Mouse (Mus musculus) 416B (cell line): ENCODE measurements around the gene Gbgt1.
"Not testable (repeated sequence)": the region's sequence is repeated elsewhere in the genome, so short reads cannot be mapped to it uniquely, and the experiment has no call there.

Experiments
- DNase-seq: peaks from one replicate; pipeline ENCODE4 v3.0.0; 2011; ENCODE audit warnings: low read depth

The Gbgt1 gene

DNA sequence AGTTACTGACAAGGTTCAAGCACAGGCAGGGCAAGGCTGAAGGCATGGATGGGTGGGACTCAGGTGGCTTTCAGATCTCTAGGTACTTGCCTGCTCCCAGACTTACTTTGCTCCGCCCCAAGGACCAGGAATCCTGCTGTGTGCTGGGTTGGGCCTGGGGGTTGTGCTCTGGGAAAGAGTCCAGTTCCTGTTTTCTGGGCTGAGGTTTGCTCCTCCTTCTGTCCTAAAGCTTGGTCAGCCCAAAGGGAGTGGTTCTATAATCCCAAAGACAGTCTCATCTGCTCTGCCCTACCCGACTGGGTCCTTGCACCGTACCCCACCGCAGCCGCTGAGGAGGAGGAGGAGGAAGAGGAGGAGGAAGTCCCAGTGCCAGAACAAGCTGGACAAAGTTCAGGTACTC lies at the start of gene Gbgt1:
TSS of gene Gbgt1 (plus strand) at position 221 of the 400 bp plus-strand sequence.
- DNase-seq: no peak

DNA sequence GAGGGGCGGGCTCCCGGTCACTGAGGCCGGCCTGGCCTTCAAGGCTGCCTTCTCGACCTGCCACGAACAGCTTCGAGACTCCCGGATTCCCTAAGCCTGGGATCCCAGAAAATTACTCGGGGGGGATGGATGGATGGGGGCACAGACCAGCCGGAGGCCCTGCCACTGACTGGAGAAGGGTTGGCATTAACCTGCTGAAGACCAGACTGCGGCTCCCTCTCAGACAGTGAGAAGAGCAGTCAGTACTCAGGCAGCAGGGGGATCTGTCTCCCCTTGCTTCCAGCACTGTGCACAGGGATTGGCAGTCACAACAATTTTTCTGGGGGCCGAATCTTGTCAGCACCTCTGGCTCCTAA lies 49.4 kb upstream of the Gbgt1 start:
- no peak for DNase-seq

DNA sequence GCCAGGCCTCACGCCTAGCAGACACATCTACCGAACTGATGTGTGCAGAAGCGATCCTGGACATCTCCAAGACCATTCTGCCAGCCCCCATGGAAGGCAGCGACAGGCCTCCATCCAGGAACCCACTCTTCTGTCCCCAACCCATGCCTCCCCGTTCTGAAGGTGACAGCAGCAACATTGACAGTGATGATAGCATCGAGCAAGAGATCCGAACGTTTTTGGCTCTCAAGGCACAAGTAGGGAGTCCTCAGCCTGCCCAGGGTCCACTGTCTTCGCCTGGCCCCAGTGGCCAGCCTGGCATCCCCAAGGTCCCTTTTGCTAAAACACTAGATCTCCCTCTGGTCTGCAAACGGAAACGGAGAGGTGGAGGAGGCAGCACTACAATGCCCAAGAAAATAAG lies 45.0 kb upstream of the Gbgt1 start:
- DNase-seq: no peak

DNA sequence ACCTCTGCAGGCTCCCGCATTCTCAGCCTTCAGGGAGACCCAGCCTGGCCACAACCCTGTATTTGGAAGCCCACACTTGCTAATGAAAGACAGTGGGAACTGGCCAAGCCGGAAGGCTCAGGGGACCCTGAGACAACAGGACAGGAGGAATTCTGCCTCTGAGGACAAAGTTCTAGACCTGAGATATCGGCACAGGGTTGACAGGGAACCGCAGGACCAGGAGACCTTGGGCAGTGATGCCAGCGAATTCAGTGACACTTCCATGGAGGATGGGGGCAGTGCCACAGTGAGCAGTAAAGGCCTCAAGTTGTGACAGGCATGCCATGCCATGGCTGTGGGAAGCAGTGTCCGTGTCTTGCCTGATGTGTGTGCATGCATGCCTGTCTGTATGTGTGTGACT lies 43.2 kb upstream of the Gbgt1 start:
- DNase-seq: no peak

DNA sequence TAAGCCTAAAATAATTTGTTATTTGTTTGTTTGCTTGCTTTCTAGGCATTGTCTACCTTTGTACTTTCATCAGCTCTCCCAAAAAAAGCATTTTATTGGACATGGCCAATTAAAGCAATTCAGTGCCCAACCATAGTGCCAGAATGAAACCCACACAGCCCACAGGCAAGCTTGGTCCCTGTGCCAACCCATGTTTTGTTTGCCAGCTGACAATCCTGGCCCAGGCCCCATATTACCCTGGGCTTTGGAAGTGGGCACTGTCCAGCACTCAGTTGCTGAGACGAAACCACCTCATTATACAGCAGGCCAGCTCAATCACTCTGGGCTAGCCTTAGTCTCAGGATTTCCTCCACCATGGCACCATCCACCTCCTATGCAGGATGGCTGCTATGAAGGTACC lies 40.1 kb upstream of the Gbgt1 start:
- no peak for DNase-seq

DNA sequence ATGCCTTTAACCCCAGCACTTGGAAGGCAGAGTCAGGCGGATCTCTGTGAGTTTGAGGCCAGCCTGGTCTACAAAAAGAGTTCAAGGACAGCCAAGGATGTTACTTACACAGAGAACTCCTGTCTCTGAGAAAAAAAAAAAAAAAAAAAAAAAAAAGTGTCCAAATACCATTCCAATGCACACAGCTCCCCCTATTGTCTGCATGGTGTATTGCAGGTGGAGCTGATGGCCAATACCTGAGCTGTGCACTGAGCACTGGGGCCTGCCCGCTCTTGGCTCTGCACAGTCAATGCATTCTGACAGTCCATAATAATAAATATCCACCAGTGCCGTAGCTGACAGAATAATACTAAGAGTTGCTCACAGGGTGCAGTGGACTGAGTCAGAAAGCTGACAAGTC lies 32.8 kb upstream of the Gbgt1 start:
- DNase-seq: peak; percentile 70

DNA sequence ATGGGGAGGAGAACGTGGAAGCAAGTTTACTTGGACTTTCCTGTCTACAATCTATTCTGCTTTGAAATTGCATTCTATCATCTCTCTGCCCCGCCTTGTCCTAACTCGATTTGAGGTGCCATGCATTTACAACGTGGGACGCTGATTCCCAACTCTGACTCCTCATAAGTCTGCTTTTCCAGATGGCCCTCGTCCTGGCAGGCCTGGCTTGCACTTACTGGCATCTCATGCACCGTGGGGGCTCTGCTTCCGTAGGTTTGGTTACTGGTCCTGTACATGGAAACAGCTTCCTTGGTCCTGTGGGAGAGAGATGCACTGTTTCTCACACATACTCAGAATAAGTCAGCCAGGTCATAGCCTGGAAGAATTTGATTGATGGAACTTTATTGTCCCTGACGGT lies 31.8 kb upstream of the Gbgt1 start:
- no peak for DNase-seq

DNA sequence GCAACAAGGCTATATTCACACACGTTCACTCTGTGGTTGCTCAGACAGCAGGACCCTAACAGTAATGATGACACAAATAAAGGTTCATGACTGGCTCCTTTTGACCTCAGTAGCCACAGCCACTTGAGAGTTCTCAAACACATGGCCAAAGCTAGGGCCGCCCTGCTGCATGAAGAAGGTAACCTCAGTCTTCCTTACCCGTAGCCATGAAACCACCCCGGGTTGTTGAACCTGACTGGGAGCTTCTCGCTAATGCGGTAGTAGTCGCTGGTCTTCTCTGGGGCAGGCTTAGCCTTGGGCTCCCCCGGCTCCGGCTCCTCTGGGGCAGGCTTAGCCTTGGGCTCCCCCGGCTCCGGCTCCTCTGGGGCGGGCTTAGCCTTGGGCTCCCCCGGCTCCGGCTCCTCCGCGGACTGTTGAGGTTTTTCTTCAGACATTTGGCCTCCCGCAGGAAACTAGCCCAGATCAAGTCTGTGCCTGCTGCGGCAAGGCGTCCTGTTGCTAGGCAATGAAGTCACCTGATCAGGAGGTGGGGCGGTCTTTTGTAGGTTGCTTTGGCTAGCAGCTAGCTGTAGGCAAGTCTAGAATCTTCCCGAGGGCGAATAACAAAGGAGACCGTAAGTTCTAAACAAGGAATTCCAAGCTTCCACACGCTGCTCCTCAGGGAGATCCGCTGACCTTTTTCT lies 30.7 kb upstream of the Gbgt1 start, which contains the start of gene 1700007K13Rik:
TSS of gene 1700007K13Rik (minus strand) at position 497 of the 683 bp plus-strand sequence.
- DNase-seq: peak; percentile 88

DNA sequence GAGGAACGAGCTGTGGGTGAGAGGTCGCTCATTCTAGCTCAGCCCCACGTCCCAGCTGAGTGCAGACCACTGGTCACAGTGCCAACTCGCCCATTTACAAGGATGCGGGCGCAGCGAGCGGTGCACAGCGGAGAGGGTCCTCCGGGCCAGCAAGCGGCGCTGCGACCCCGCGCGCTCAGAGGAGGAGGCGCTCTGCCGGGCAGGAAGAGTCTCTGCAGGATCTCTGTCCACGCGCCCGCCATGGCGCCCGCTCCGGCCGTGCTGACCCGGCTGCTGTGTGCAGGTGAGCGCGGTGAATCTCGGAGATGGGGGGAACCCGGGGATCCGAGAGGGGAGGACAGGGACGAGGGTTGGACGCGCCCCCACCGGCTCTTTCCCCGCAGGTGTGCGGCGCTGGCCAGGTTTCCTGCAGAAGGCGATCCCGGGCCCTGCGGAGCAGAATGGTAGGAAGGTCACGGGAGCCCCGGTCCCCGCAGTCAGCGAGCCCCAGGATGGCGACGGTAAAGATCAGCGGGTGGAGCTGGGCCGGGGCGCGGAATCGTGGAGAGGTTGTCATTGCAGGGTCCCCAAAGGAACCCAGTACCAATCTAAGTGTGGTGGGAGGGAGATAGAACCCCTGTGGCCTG lies 28.7 kb upstream of the Gbgt1 start, which contains the start of gene Mrps2:
TSS of gene Mrps2 (plus strand) at position 207 of the 626 bp plus-strand sequence.
- peak; percentile 92 for DNase-seq

DNA sequence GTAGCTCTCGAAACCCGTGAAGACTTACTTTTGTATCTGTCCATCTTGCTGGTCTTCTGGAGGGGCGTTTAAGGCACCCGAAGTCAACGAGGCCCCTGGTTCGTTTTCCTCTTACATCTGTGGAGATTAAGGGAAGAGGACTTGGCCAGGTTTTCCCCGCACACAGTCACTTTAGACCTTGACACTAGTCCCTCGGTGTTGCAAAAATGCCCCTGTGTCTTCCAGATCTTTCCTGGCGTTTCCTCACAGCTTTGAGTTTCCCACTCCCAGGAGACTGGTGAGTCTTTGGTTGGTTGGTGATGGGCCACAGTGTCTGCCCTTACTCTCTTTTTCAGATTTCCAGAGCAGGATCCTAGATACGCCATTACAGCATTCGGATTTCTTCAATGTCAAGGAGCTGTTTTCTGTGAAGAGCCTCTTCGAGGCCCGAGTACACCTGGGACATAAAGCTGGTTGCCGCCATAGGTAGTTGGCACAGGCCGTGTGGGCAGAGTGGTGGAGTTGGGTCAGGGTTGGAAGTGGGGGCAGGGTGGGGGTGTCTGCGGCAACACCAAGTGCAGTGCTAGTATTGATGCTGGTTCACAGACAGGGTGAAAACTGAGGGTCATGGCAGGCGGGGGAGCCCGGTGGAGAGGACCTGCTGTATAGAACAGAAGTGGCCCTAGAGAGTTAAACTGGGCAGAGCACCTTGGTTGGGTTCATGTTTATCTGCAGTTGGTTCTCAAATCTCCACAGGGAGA lies 28.0 kb upstream of the Gbgt1 start:
- no peak for DNase-seq

DNA sequence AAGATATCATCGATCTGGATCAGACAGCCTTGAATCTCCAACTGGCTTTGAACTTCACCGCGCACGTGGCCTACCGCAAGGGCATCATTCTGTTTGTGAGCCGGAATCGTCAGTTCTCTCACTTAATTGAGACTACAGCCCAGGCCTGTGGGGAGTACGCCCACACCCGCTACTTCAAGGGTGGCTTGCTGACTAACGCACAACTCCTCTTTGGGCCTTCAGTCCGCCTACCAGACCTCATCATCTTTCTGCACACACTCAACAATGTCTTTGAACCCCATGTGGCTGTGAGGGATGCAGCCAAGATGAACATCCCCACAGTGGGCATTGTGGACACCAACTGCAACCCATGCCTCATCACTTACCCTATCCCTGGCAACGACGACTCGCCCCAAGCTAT lies 27.2 kb upstream of the Gbgt1 start:
- DNase-seq: no peak

DNA sequence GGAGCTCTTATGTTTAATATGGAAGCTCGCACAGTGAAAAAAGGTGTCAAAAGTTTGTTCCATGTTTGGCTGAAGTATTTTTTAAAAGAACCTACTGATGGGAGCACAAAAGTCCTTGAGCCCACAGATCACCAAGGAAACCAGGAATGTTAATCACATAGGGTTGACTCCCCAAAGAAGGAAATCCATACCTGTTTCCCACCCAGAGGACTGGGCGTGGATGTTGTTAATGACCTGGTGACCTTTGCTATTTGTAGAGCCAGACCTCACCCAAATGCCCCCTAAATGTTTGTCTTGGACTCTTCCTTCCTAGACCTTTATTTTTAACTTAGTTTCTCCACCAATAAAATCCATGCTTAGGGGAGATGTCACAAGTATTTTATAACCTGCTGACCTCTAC lies 26.1 kb upstream of the Gbgt1 start:
- no peak for DNase-seq

DNA sequence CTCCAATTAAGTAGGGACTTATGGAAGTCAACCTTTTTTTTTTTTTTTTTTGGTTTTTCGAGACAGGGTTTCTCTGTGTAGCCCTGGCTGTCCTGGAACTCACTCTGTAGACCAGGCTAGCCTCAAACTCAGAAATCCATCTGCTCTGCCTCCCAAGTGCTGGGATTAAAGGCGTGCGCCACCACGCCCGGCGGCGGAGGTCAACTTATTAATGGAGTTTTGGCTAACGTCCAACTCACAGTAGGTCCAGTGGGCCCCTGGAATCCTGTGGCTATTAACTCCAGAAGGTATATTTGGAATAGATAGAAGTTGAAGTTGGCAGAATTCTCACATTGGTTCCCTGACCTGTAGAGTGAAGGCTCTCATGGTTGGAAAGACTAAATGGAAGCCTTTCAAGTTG lies 24.7 kb upstream of the Gbgt1 start:
- DNase-seq: not testable (repeated sequence)

DNA sequence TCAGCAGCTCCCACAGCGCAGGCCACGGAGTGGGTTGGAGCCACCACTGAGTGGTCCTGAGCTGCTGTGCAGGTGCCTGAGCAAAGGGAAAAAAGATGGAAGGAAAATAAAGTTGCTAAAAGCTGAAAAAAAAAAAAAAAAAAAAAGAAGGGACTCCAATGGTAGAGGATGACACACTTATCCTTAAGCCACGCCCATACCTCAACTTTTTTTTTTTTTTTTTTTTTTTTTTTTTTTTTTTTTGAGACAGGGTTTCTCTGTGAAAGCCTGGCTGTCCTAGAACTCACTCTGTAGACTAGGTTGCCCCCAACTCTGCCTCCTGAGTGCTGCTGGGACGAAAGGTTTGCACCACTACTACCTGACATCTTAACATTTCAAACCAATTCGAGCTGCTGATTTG lies 18.7 kb upstream of the Gbgt1 start:
- not testable (repeated sequence) for DNase-seq

DNA sequence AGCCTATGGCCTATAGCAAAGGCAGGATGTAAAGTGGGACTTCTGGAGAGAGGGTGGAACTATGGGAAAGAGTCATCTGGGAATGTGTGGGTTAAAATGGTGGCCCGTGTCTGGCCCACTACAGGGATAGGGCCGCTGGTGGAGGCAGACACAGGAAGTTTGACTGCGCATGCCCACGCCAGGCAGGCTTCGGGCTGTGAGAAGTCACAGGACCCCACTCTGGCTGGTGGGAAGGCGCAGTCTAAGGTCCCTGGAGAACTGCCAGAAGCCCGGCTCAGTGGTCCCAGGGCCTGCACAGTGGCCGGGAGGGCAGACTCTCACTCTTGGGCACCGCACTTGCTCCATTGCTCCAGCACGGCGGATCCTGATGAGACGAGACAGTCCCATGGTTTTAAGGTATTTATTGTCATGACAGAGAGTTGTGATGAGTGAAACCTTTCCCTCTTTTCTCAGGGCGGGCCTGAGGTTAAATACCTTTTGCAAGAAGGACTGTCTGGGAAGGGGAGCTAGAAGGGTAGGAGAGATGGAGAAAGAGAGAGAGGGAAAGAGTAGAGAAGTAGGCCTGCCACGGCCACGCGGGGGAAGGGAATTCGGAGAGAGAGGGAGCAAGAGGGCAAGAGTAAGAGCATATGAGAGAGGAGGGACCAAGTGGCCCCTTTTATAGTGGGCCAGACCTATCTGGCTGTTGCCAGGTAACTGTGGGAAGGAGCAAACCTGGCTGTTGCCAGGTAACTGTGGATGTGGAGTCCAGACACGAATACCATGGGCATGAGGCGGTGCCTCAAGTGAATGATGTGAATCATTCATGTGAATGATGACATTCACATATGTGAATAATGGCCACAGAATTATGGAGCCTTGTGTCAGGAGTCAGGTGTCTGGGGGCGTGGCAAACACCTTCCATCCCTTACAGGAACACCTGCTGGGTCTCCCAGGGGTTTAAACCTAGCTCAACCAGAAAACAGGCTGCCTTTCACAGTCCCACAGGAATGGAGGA lies 17.2 kb upstream of the Gbgt1 start:
- no peak for DNase-seq

DNA sequence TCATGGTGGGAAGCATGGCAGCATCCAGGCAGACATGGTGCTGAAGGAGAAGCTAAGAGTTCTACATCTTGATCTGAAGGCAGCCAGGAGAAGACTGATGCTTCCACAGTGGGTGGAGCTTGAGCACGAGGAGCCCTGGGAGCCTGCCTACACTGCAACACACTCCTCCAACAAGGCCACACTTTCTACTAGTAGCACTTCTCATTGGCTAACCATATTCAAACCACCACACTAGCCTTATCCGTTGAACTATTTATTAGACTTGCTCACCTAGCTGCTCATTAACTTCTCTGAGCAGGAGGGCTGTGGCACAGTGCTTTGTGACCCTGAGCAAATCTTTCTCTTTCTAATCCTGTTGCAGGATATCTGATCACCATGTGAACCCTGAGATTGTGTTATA lies 12.8 kb upstream of the Gbgt1 start:
- no peak for DNase-seq

DNA sequence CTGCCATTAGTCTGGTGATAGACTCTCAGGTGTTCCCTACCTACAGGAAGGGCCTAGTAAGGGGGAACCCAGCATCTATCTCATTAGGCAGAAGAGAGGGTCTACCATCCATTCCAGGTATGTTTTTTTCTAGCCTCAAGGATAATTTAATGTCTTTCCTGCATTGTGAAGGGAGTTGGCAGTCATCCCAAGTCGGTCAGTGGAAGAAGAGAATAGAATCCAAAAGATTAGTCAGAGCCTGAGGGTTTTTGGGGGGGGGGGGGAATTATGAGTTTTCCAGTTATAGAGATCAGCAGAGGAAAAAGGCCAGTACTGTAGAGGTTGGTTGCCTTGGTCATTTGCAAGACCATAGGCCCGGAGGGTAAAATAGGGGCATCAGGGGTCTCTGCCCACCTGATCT lies 2.2 kb upstream of the Gbgt1 start:
- DNase-seq: no peak

DNA sequence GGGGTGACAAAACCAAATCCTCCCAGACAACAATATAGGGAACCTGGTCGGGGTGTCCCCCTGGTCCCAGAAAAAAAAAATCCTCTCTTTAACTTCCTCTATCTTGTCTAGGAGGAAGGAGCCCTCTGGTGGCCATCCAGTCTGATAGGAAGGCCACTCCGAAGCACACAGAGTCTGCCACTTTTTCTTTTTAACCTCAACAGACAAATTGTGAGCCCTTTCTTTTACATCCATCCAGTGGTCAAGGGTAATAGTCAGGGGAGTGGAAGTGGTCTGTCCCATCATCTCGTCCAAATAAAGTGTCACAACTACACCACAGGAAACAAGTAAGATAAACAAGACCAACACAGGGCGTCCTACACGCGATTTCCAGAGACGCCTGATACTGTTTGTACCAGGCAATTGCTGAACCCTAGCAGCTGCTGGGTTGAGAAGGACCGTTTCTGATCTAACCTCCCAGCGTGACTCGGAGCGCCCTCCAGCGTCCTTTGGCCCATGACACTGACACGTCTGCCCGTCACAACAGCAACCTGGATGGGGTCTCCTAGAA lies 1.4 kb upstream of the Gbgt1 start:
- DNase-seq: peak; percentile 82

DNA sequence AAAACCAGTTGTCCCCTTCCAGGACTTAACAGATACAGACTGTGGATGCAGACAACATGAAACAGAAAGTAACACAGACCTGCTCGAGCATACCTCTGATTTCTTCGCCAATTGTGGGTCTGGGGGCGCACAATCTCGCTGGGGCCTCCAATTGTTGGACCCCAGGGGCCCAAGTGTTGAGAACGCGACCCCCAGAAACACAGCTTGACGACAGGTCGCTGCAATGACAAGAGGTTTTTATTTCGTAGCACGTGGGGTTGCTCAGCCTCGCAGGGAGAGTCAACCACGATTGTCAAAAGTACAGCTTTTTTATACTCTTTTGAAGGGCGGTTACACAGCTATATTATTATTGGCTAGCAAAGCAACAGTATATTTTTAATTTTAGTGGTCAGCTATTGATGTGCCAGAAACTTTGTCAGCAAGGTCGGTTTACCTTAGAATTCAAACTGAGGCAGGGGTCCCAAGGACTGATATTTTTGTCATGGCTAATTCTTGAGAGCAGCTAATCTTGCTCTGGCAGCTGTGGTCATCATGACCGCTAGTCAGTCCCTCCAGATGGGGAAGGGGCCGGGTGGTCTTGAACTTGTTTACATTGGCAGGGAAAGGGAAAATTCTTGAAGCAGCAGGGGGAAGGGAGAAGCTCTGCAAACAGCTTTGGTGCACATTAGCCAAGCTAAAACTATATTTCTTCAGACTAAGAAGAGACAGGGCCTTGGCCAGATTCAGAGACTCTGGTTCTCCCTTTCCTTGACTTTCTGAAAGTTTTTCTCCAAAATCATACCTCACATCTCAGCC lies 693 bp upstream of the Gbgt1 start:
- DNase-seq: no peak

DNA sequence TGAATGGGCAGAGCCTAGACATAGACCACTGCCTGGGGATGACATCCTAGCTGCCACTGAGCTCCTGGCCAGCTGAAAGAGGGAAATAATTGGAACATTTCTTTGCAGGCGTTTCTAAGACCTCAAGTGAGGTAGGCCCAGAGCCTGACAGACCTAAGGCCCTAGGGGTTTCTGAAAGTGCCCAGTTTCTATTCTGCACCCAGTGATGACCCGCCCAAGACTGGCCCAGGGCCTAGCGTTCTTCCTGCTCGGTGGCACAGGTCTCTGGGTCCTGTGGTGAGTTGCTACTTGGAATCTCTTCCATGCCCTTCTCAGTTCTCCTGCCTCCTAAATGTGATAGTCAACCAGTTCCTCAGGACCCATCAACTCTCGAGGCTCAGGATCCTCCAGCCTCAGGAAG lies 870 bp downstream of the Gbgt1 start:
- no peak for DNase-seq

DNA sequence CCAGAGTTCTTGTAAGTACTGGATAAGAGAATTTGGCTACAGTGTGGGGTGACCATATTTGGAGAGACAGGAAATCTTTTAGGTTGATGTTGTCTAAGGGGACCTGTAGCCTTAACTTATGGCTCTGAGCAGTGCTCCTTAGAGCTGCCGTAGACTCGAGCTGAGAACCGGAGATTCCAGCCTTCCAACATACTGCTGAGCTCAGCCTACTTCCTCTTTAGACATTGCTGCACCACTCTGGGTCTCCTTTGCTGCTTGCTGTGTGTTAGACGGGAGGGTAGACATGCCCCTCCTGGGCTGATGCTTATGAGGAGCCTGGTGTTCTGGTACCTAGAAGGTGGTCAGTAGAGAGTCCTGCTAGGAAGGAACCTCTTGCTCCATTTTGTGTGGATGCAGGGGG lies 1.7 kb downstream of the Gbgt1 start:
- no peak for DNase-seq
